Mouse (Mus musculus): ENCODE measurements at regions not wholly inside any gene's neighbourhood (a gene's known extent, or its start where the extent isn't known, plus 50 kb on each side); places are given as distances from the start of the nearest gene placed in this dataset.

DNA sequence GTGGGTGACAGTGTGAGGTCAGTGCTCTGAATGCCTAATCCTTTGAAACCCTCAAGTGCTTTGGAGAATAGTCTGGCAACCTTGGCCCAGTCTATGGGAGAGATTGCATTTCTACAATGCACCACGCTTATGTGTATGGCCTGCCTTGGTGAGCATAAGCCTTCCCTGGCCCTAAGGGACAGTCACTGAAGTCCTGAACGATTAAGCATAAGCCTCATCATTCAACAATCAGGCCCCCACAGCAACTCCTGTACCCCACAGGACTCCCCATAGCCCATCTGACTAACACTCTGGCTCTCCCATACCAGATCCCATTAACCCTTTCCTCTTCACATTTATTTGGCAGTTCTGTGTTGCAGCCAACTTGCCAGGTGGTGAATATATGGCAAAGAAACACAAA is 203.1 kb upstream of the Ano5 start:
- Histone ChIP-seq H3K36me3 (ENCODE audit: control insufficient read depth, insufficient read depth, low read length, poor library complexity, severe bottlenecking) (no peaks in the 10 kb centered on the region), H3K9me3 (replicated peaks; ENCODE audit: control insufficient read depth, insufficient read depth, low read length, poor library complexity, severe bottlenecking) (no peaks in the 10 kb centered on the region), H3K4me3 (ENCODE audit: low read depth, low read length) (no peak overlapping the region), H3K27ac (ENCODE audit: insufficient read depth, low read length) (no peak overlapping the region), H3K27me3 (ENCODE audit: control insufficient read depth, insufficient read depth, low read length, poor library complexity, severe bottlenecking) (no peaks in the 10 kb centered on the region), H3K4me1 (ENCODE audit: control insufficient read depth, insufficient read depth, low read length) (no peaks in the 10 kb centered on the region), H3K9ac (ENCODE audit: low read depth, poor library complexity, severe bottlenecking) (no peak overlapping the region)
- no peak for TF ChIP-seq EP300 (IDR thresholded peaks at IDR 0.05; ENCODE audit: insufficient read depth, low read depth, low read length)
- TF ChIP-seq CTCF (IDR thresholded peaks at IDR 0.05; ENCODE audit: low read depth, low read length): no peak
- TF ChIP-seq POLR2A (IDR thresholded peaks at IDR 0.05; ENCODE audit: insufficient read depth, low read length): no peak

DNA sequence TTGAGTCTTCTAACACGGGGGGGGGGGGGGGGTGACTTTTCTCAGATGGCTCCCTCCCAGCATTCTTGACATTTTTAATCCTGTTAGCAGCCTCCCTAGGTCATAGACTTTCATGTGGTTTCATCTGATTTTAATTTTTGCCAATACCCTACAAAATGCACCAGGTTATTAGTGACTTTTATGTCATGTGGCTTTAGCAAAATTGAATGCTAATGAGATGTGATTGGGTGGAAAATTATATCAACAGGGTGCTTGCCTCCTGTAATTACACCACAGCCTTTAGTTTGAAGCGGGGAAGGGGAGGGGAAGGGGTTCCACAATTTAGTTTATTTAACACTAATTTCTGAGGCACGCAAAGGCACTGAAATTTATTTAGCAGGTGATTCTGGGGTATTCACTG is 200.6 kb upstream of the Ano5 start:
- TF ChIP-seq CTCF (IDR thresholded peaks at IDR 0.05; ENCODE audit: low read depth, low read length): no peak
- no peak for TF ChIP-seq POLR2A (IDR thresholded peaks at IDR 0.05; ENCODE audit: insufficient read depth, low read length)
- TF ChIP-seq EP300 (IDR thresholded peaks at IDR 0.05; ENCODE audit: insufficient read depth, low read depth, low read length): no peak
- no peaks in the 10 kb centered on the region for H3K9me3 ChIP-seq (replicated peaks; ENCODE audit: control insufficient read depth, insufficient read depth, low read length, poor library complexity, severe bottlenecking)
- no peak overlapping the region for H3K27ac ChIP-seq (ENCODE audit: insufficient read depth, low read length)
- no peaks in the 10 kb centered on the region for H3K36me3 ChIP-seq (ENCODE audit: control insufficient read depth, insufficient read depth, low read length, poor library complexity, severe bottlenecking)
- no peaks in the 10 kb centered on the region for H3K27me3 ChIP-seq (ENCODE audit: control insufficient read depth, insufficient read depth, low read length, poor library complexity, severe bottlenecking)
- H3K4me1 ChIP-seq (ENCODE audit: control insufficient read depth, insufficient read depth, low read length): no peaks in the 10 kb centered on the region
- no peak overlapping the region for H3K4me3 ChIP-seq (ENCODE audit: low read depth, low read length)
- H3K9ac ChIP-seq (ENCODE audit: low read depth, poor library complexity, severe bottlenecking): no peak overlapping the region

DNA sequence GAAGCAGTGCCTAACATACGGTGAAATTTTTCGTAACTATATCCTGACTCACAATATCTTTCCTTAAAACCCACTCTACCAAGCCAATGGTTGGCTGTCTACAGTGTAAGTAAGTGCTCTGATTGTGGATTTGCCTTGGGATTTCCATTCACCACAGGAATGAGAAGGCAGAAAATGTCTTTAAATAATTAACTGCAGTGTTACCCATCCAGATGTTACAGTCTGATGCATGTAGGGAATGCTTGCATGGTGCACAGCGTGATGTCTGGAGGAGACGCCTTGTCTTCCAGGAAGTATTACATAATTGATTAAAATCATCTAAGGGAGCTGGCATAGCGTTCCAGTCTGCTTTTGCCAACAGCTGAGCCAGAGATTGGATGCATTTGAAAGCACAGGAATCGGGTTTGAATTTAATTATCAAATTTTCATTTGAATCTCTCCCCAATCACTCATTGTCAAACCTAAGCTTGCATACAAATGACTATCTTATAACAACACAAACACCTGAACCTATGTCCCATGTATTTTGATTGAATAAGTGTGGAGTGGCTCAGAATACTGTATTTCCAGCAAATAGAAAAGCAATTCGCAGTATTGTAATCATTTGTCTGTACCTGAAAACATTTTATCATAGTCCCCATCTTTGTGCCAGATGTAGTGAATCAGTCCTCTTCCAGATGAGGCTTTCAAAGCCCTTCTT is 170.8 kb upstream of the Ano5 start:
- Histone ChIP-seq H3K27me3 (ENCODE audit: control insufficient read depth, insufficient read depth, low read length, poor library complexity, severe bottlenecking) (no peaks in the 10 kb centered on the region), H3K4me1 (ENCODE audit: control insufficient read depth, insufficient read depth, low read length) (no peaks in the 10 kb centered on the region), H3K9ac (ENCODE audit: low read depth, poor library complexity, severe bottlenecking) (no peak overlapping the region), H3K27ac (ENCODE audit: insufficient read depth, low read length) (no peak overlapping the region), H3K9me3 (replicated peaks; ENCODE audit: control insufficient read depth, insufficient read depth, low read length, poor library complexity, severe bottlenecking) (no peaks in the 10 kb centered on the region), H3K36me3 (ENCODE audit: control insufficient read depth, insufficient read depth, low read length, poor library complexity, severe bottlenecking) (no peaks in the 10 kb centered on the region), H3K4me3 (ENCODE audit: low read depth, low read length) (no peak overlapping the region)
- no peak for TF ChIP-seq POLR2A (IDR thresholded peaks at IDR 0.05; ENCODE audit: insufficient read depth, low read length)
- TF ChIP-seq EP300 (IDR thresholded peaks at IDR 0.05; ENCODE audit: insufficient read depth, low read depth, low read length): no peak
- TF ChIP-seq CTCF (IDR thresholded peaks at IDR 0.05; ENCODE audit: low read depth, low read length): no peak

GRCm38 (mm10) chr7:51347521-51347920 is 163.3 kb upstream of the Ano5 start:
- TF ChIP-seq EP300 (IDR thresholded peaks at IDR 0.05; ENCODE audit: insufficient read depth, low read depth, low read length) (no peak), CTCF (IDR thresholded peaks at IDR 0.05; ENCODE audit: low read depth, low read length) (no peak), POLR2A (IDR thresholded peaks at IDR 0.05; ENCODE audit: insufficient read depth, low read length) (no peak)
- no peak overlapping the region for H3K9ac ChIP-seq (ENCODE audit: low read depth, poor library complexity, severe bottlenecking)
- H3K27ac ChIP-seq (ENCODE audit: insufficient read depth, low read length): no peak overlapping the region
- no peaks in the 10 kb centered on the region for H3K4me1 ChIP-seq (ENCODE audit: control insufficient read depth, insufficient read depth, low read length)
- no peak overlapping the region for H3K4me3 ChIP-seq (ENCODE audit: low read depth, low read length)
- H3K27me3 ChIP-seq (ENCODE audit: control insufficient read depth, insufficient read depth, low read length, poor library complexity, severe bottlenecking): no peaks in the 10 kb centered on the region
- no peaks in the 10 kb centered on the region for H3K36me3 ChIP-seq (ENCODE audit: control insufficient read depth, insufficient read depth, low read length, poor library complexity, severe bottlenecking)
- H3K9me3 ChIP-seq (replicated peaks; ENCODE audit: control insufficient read depth, insufficient read depth, low read length, poor library complexity, severe bottlenecking): no peaks in the 10 kb centered on the region

DNA sequence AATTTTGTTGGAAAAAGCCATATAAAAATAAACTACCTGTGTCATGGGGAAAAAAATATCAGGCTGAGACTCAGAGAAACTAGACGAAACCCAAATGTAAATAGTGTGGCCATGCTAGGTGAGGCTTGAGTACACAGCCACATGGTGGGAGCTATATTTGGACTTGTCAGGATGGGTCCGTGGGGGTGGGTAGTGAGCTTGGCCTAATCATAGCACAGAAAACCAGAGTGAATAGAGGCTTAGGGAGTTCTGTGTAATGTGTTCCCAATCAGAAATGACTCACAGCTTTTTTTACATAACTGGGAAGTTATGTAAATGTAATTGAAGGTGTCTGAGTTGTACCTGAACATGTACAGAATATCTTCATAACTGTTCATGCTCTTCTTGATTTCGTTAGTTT is 150.7 kb upstream of the Ano5 start:
- Histone ChIP-seq H3K4me1 (ENCODE audit: control insufficient read depth, insufficient read depth, low read length) (no peaks in the 10 kb centered on the region), H3K9ac (ENCODE audit: low read depth, poor library complexity, severe bottlenecking) (no peak overlapping the region), H3K4me3 (ENCODE audit: low read depth, low read length) (no peak overlapping the region), H3K36me3 (ENCODE audit: control insufficient read depth, insufficient read depth, low read length, poor library complexity, severe bottlenecking) (no peaks in the 10 kb centered on the region), H3K9me3 (replicated peaks; ENCODE audit: control insufficient read depth, insufficient read depth, low read length, poor library complexity, severe bottlenecking) (no peaks in the 10 kb centered on the region), H3K27me3 (ENCODE audit: control insufficient read depth, insufficient read depth, low read length, poor library complexity, severe bottlenecking) (no peaks in the 10 kb centered on the region), H3K27ac (ENCODE audit: insufficient read depth, low read length) (no peak overlapping the region)
- no peak for TF ChIP-seq POLR2A (IDR thresholded peaks at IDR 0.05; ENCODE audit: insufficient read depth, low read length)
- no peak for TF ChIP-seq EP300 (IDR thresholded peaks at IDR 0.05; ENCODE audit: insufficient read depth, low read depth, low read length)
- no peak for TF ChIP-seq CTCF (IDR thresholded peaks at IDR 0.05; ENCODE audit: low read depth, low read length)

DNA sequence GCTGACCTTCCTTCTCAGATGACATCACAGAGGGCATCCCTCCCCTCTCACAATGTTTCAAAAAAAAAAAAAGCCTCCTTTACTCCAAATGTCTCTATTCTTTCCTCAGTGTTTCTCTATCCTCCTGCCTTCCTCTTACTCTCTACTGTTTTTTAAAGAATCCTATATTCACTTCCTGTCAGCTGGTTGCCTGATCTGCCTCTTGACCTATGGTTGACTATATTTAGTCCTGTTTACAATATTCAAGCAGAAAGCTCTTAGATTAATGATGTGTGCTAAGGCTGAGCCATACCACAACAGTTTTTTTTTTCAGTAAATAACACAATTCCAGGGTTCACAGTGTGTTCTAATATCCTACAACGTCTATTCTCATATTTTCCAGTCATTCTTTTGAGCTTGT is 133.2 kb upstream of the Ano5 start:
- Histone ChIP-seq H3K4me3 (ENCODE audit: low read depth, low read length) (no peak overlapping the region), H3K4me1 (ENCODE audit: control insufficient read depth, insufficient read depth, low read length) (no peaks in the 10 kb centered on the region), H3K9me3 (replicated peaks; ENCODE audit: control insufficient read depth, insufficient read depth, low read length, poor library complexity, severe bottlenecking) (no peaks in the 10 kb centered on the region), H3K27me3 (ENCODE audit: control insufficient read depth, insufficient read depth, low read length, poor library complexity, severe bottlenecking) (no peaks in the 10 kb centered on the region), H3K36me3 (ENCODE audit: control insufficient read depth, insufficient read depth, low read length, poor library complexity, severe bottlenecking) (no peaks in the 10 kb centered on the region), H3K9ac (ENCODE audit: low read depth, poor library complexity, severe bottlenecking) (no peak overlapping the region), H3K27ac (ENCODE audit: insufficient read depth, low read length) (no peak overlapping the region)
- TF ChIP-seq CTCF (IDR thresholded peaks at IDR 0.05; ENCODE audit: low read depth, low read length) (no peak), EP300 (IDR thresholded peaks at IDR 0.05; ENCODE audit: insufficient read depth, low read depth, low read length) (no peak), POLR2A (IDR thresholded peaks at IDR 0.05; ENCODE audit: insufficient read depth, low read length) (no peak)
